ENCODE assay signal across 26 mouse cellular contexts in genomic region chr9:59951943-59952342, GRCm38 (mm10). TPM values are rescaled to one million over a fixed set of nuclear protein-coding genes. Genes with fewer than 3 reads are reported as not detected.
"Had no signal": no experiment of that assay in that cellular context is flagged by ENCODE, and none has a peak within 500 bp of the region (broad histone marks: within the 10 kb centered on the region; RNA-seq: fewer than 3 reads in every experiment).

No protein-coding gene starts in this region.

- H3K4me1 ChIP-seq: liver, embryonic 15.5 days; megakaryocyte, embryonic 14.5 days had no signal

- H3K4me3 ChIP-seq: left cerebral cortex, adult 2 months; limb, embryonic 10.5 days; limb, embryonic 13.5 days; liver, embryonic 12.5 days; liver, embryonic 15.5 days; lung, embryonic 15.5 days; megakaryocyte, embryonic 14.5 days; midbrain, embryonic 10.5 days; midbrain, embryonic 13.5 days; myocyte; neural tube, embryonic 13.5 days had no signal

- H3K27me3 ChIP-seq: limb, embryonic 13.5 days; lung, embryonic 15.5 days; midbrain, embryonic 13.5 days; neural tube, embryonic 13.5 days had no signal

- H3K4me2 ChIP-seq: limb, embryonic 13.5 days; liver, embryonic 12.5 days; liver, embryonic 15.5 days; lung, embryonic 15.5 days; midbrain, embryonic 13.5 days; neural tube, embryonic 13.5 days had no signal

- H3K9me3 ChIP-seq: limb, embryonic 10.5 days; limb, embryonic 13.5 days; liver, embryonic 12.5 days; liver, embryonic 15.5 days; lung, embryonic 15.5 days; megakaryocyte, embryonic 14.5 days; midbrain, embryonic 10.5 days; midbrain, embryonic 13.5 days; neural tube, embryonic 13.5 days had no signal

- DNase-seq: kidney, adult 18-20 months; kidney, adult 9 months; kidney, postnatal 36 days; layer of hippocampus, postnatal 36 days; liver; lung, adult 18-20 months; lung, postnatal 10 days; lung, postnatal 36 days; thymus, adult 18-20 months; thymus, postnatal 14 days had no signal

- H3K27ac ChIP-seq: hindbrain, postnatal 0 days; left cerebral cortex, adult 2 months; limb, embryonic 13.5 days; liver, embryonic 12.5 days; liver, embryonic 15.5 days; lung, embryonic 15.5 days; midbrain, embryonic 10.5 days; midbrain, embryonic 13.5 days; neural tube, embryonic 13.5 days had no signal

- H3K9ac ChIP-seq: limb, embryonic 13.5 days; liver, embryonic 12.5 days; liver, embryonic 15.5 days; lung, embryonic 15.5 days; midbrain, embryonic 13.5 days; neural tube, embryonic 13.5 days had no signal

- H3K36me3 ChIP-seq: limb, embryonic 10.5 days; limb, embryonic 13.5 days; liver, embryonic 12.5 days; liver, embryonic 15.5 days; lung, embryonic 15.5 days; midbrain, embryonic 10.5 days; midbrain, embryonic 13.5 days; neural tube, embryonic 13.5 days had no signal

- ATAC-seq: hindbrain, postnatal 0 days; inflammation-experienced regulatory T-cells, adult 6 months; midbrain, embryonic 13.5 days; midbrain, embryonic 16.5 days had no signal

RNA-seq across cellular contexts. Expression of gene Nr2e3, which starts 8.5 kb away (rescaled TPM):
- polyA plus RNA-seq: hindbrain, postnatal 0 days; inflammation-experienced regulatory T-cells, adult 6 months; kidney, embryonic 16.5 days; liver, embryonic 12.5 days; liver, embryonic 15.5 days; lung, embryonic 15.5 days; midbrain, embryonic 10.5 days; midbrain, embryonic 13.5 days; midbrain, embryonic 16.5 days; myocyte; stomach, embryonic 14.5 days had no signal
